Mouse (Mus musculus) lung, embryonic 14.5 days (tissue): ENCODE measurements at regions not wholly inside any gene's neighbourhood (a gene's known extent, or its start where the extent isn't known, plus 50 kb on each side); places are given as distances from the start of the nearest gene placed in this dataset.

Experiments used
- ATAC-seq: fragments of 200-750 bp; cut with Nextera tagmentation; 2 replicates; pipeline ENCODE4 v1.8.0; 2017; ENCODE audit warnings: mild to moderate bottlenecking, moderate TSS enrichment, moderate library complexity; ENCODE audit not compliant: insufficient read depth
- DNase-seq: peaks from one replicate; pipeline ENCODE4 v3.0.0-alpha.2; 2015
- H3K27ac ChIP-seq: fragments of 300-500 bp; sonication (generic); 2 replicates; pipeline ENCODE4 v1.5.1; 2014; ENCODE audit warnings: low read depth, mild to moderate bottlenecking, moderate library complexity
- H3K27me3 ChIP-seq: fragments of 300-500 bp; sonication (generic); 2 replicates; pipeline ENCODE4 v1.6.1; 2014; ENCODE audit warnings: low read length, control low read depth; ENCODE audit not compliant: insufficient read depth
- H3K36me3 ChIP-seq: fragments of 300-500 bp; sonication (generic); 2 replicates; pipeline ENCODE4 v1.6.1; 2014; ENCODE audit warnings: control low read depth; ENCODE audit not compliant: insufficient read depth
- H3K4me1 ChIP-seq: fragments of 300-500 bp; sonication (generic); 2 replicates; pipeline ENCODE4 v1.6.1; 2014; ENCODE audit warnings: antibody characterized with exemption, control low read depth; ENCODE audit not compliant: insufficient read depth
- H3K4me2 ChIP-seq: fragments of 300-500 bp; sonication (generic); 2 replicates; pipeline ENCODE4 v1.6.1; 2014; ENCODE audit warnings: mild to moderate bottlenecking
- H3K4me3 ChIP-seq: fragments of 300-500 bp; sonication (generic); 2 replicates; pipeline ENCODE4 v1.5.1; 2014; ENCODE audit warnings: low read depth, low read length
- H3K9ac ChIP-seq: fragments of 300-500 bp; sonication (generic); 2 replicates; pipeline ENCODE4 v1.6.1; 2014
- H3K9me3 ChIP-seq: fragments of 300-500 bp; sonication (generic); 2 replicates; pipeline ENCODE4 v1.6.1; 2016; ENCODE audit warnings: low read depth, low read length, control low read depth
- CTCF ChIP-seq: IDR thresholded peaks from 2 replicates; pipeline ENCODE4 v1.5.1; 2016; ENCODE audit warnings: antibody characterized with exemption, low read depth
- WGBS: fragments of 180-500 bp; shearing (Covaris S2); extraction: QIAGEN DNeasy Blood & Tissue Kit; methylation state at CpG from one replicate; pipeline ENCODE4 v1.1.7; 2014; 5-methylcytosine and 5-hydroxymethylcytosine counted together

GRCm38 (mm10) chr8:7489948-7490347, 1171.1 kb downstream of the Efnb2 start:
- Histone ChIP-seq H3K4me2 (no peak overlapping the region), H3K4me3 (no peak overlapping the region), H3K27ac (no peak overlapping the region), H3K36me3 (no peaks in the 10 kb centered on the region), H3K9ac (no peak overlapping the region), H3K9me3 (no peaks in the 10 kb centered on the region), H3K27me3 (no peaks in the 10 kb centered on the region), H3K4me1 (no peaks in the 10 kb centered on the region)
- no peak for ATAC-seq
- no peak for TF ChIP-seq CTCF
- no peak for DNase-seq
- 21% methylated on average over 1 of the region's 1 CpGs for WGBS

- Histone ChIP-seq H3K9ac (no peak overlapping the region), H3K36me3 (no peaks in the 10 kb centered on the region), H3K27me3 (no peaks in the 10 kb centered on the region), H3K27ac (no peak overlapping the region), H3K4me2 (no peak overlapping the region), H3K4me1 (no peaks in the 10 kb centered on the region), H3K9me3 (no peaks in the 10 kb centered on the region), H3K4me3 (no peak overlapping the region)
- TF ChIP-seq CTCF = no peak
- DNase-seq (no peak), ATAC-seq (no peak)
- 20% methylated on average over 7 of the region's 7 CpGs for WGBS
Observed at GRCm38 (mm10) chr8:7472153-7472796, 1188.8 kb downstream of the Efnb2 start.

- TF ChIP-seq CTCF = no peak
- ATAC-seq (no peak), DNase-seq (no peak)
- 83% methylated on average over 4 of the region's 4 CpGs for WGBS
- Histone ChIP-seq H3K4me3 (no peak overlapping the region), H3K4me1 (no peaks in the 10 kb centered on the region), H3K9me3 (no peaks in the 10 kb centered on the region), H3K27me3 (no peaks in the 10 kb centered on the region), H3K9ac (no peak overlapping the region), H3K27ac (no peak overlapping the region), H3K4me2 (no peak overlapping the region), H3K36me3 (no peaks in the 10 kb centered on the region)
Observed at GRCm38 (mm10) chr8:7469261-7469660, 1191.8 kb downstream of the Efnb2 start.

GRCm38 (mm10) chr8:7462798-7463197, 1198.2 kb downstream of the Efnb2 start:
- Histone ChIP-seq H3K27ac (no peak overlapping the region), H3K4me2 (no peak overlapping the region), H3K9ac (no peak overlapping the region), H3K4me3 (no peak overlapping the region), H3K36me3 (no peaks in the 10 kb centered on the region), H3K9me3 (no peaks in the 10 kb centered on the region), H3K4me1 (no peaks in the 10 kb centered on the region), H3K27me3 (no peaks in the 10 kb centered on the region)
- WGBS = 71% methylated on average over 1 of the region's 1 CpGs
- DNase-seq (no peak), ATAC-seq (no peak)
- TF ChIP-seq CTCF = no peak

GRCm38 (mm10) chr8:7449361-7449760, 1211.7 kb downstream of the Efnb2 start:
- Histone ChIP-seq H3K9ac (no peak overlapping the region), H3K36me3 (no peaks in the 10 kb centered on the region), H3K4me3 (no peak overlapping the region), H3K4me2 (no peak overlapping the region), H3K4me1 (no peaks in the 10 kb centered on the region), H3K27ac (no peak overlapping the region), H3K9me3 (no peaks in the 10 kb centered on the region), H3K27me3 (no peaks in the 10 kb centered on the region)
- no peak for TF ChIP-seq CTCF
- ATAC-seq (no peak), DNase-seq (no peak)

- H3K4me1 ChIP-seq = no peaks in the 10 kb centered on the region
- no peak overlapping the region for H3K4me2 ChIP-seq
- no peak overlapping the region for H3K27ac ChIP-seq
- no peaks in the 10 kb centered on the region for H3K36me3 ChIP-seq
- no peak for ATAC-seq
- H3K27me3 ChIP-seq = no peaks in the 10 kb centered on the region
- 37% methylated on average over 1 of the region's 1 CpGs for WGBS
- H3K4me3 ChIP-seq = no peak overlapping the region
- no peak for TF ChIP-seq CTCF
- no peak for DNase-seq
- H3K9me3 ChIP-seq = no peaks in the 10 kb centered on the region
- H3K9ac ChIP-seq = no peak overlapping the region
Observed at GRCm38 (mm10) chr8:7447026-7447425, 1214.0 kb downstream of the Efnb2 start.

GRCm38 (mm10) chr8:7440829-7441228, 1220.2 kb downstream of the Efnb2 start:
- no peaks in the 10 kb centered on the region for H3K9me3 ChIP-seq
- H3K9ac ChIP-seq = no peak overlapping the region
- H3K27ac ChIP-seq = no peak overlapping the region
- no peak overlapping the region for H3K4me2 ChIP-seq
- no peaks in the 10 kb centered on the region for H3K4me1 ChIP-seq
- no peak for DNase-seq
- H3K4me3 ChIP-seq = no peak overlapping the region
- no peaks in the 10 kb centered on the region for H3K27me3 ChIP-seq
- ATAC-seq = no peak
- TF ChIP-seq CTCF = no peak
- H3K36me3 ChIP-seq = no peaks in the 10 kb centered on the region

GRCm38 (mm10) chr8:7440278-7440684, 1220.8 kb downstream of the Efnb2 start:
- no peaks in the 10 kb centered on the region for H3K36me3 ChIP-seq
- no peaks in the 10 kb centered on the region for H3K27me3 ChIP-seq
- WGBS = 10% methylated on average over 4 of the region's 4 CpGs
- no peak overlapping the region for H3K27ac ChIP-seq
- TF ChIP-seq CTCF = no peak
- H3K4me3 ChIP-seq = no peak overlapping the region
- no peak overlapping the region for H3K9ac ChIP-seq
- H3K4me2 ChIP-seq = no peak overlapping the region; the same call in 1 of the 2 replicates
- ATAC-seq = peak; percentile 58
- peak; percentile 69 for DNase-seq
- H3K9me3 ChIP-seq = no peaks in the 10 kb centered on the region
- no peaks in the 10 kb centered on the region for H3K4me1 ChIP-seq
